Mouse (Mus musculus): ENCODE measurements at regions not wholly inside any gene's neighbourhood (a gene's known extent, or its start where the extent isn't known, plus 50 kb on each side); places are given as distances from the start of the nearest gene placed in this dataset.
"Not testable (repeated sequence)": the region's sequence is repeated elsewhere in the genome, so short reads cannot be mapped to it uniquely, and the experiment has no call there.

DNA sequence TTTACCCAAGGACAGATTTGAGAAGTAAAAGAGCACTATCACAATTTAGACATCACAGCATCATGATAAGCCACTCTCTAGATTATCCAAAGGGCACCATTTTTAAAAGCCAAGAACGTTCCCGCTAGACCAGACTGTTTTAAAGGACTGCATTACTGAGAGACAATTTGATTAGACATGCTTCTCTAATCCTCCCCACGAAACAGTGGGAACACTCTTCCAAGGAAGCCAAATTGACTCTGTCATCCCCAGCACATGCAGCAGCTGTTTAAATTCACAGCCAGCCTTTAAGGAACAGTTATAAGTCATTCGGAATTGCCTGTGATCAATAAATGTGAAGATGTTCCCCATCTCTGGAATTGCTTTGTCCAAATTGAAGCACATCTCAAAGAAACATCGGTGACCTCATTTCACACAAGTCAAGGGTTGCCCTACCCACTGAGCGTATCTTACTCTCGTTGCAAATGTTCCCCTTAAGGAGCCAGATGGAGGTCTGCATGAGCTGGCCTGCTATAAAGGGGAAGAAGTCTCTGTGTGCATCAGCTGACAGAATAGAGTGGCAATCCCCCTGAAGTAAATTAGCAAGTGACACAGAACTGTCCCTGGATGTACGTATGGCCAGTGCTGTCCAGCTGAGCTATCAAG is 393.2 kb downstream of the Pid1 start:
- no peak for ATAC-seq (replicated peaks; ENCODE audit: poor library complexity)

DNA sequence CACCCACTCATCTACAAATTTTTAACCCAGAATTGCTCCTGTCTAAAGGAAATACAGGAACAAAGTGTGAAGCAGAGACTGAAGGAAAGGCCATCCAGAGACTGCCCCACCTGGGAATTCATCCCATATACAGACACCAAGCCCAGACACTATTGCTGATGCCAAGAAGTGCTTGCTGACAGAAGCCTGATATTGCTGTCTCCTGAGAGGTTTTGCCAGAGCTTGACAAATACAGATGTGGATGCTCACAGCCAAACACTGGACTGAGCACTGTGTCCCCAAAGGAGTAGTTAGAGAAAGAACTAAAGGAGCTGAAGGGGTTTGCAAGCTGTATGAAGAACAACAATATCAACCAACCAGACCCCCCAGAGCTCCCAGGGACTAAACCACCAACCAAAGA is 399.3 kb downstream of the Pid1 start:
- ATAC-seq (replicated peaks; ENCODE audit: poor library complexity) = not testable (repeated sequence)

DNA sequence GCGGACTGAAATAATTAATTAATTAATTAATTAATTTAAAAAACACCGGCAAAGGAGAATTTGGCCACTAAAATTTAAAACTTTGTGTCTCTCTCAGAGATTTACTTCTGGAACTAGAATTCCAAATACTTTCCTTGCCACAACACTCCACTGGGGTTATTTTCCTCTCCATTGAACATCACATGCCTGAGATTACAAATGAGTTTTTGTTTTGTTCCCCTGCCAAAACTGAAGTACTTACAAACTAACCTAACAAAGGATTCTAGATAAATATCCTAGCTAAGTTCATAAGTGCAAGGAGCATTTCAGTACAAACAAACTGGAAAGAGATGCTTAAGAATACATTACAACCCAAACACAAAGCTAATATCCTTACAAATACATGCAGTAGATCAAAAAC is 402.2 kb downstream of the Pid1 start:
- ATAC-seq (replicated peaks; ENCODE audit: poor library complexity) = no peak

DNA sequence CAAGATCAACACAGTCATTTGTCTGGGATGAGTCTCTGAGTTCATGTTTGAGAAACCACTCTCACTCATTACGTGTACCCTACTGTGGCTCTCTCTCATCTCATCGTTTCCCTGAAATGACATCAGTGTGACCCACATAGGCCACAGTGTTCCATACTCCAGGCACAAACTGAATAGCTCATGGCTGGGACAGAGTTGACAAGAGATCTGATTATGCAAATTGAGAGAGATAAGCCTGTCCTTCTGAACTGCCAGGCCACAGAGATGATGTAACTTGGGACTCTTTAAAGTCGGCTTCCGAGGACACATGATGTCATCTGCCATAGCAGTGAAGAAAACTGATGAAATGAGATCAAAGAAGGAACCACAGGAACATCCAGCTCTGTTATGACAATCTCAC is 404.2 kb downstream of the Pid1 start:
- no peak for ATAC-seq (replicated peaks; ENCODE audit: poor library complexity)

DNA sequence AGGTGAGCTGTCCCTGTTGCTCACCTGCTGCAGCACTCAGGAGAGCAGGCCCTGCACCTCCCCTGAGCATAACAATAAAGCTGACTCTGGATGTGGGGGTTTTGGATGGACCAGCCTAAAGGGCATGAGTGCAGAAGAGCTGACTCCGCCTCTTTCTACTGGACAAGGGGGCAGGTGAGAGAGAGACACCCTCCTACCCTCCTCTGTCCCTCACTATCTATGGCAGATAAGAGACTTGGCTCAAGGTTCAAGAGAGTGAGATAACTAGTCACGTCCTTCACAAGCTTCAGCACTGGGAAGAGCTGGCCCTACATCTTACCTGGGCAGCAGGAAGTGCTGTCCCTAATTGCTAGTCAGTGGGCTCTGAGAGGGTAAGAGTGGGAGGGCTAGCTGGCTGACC is 441.1 kb downstream of the Pid1 start:
- ATAC-seq (replicated peaks; ENCODE audit: poor library complexity) = no peak

DNA sequence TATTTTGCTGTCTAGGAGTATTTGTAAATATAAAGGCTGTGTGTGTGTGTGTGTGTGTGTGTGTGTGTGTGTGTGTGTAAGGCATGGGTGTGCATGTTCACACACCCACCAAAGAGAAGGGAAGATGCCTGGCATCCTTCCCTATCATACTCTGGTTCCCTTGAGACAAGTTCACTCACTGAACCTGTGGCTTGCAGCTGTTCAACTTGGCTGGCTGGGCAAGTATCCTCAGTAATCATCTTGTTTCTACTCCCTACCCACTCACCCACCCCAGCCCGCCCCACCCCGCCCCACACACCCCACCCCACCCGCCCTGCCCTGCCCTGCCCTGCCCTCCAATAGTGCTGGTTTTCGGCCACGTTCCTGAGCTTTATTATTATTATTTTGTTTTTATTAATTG is 448.5 kb downstream of the Pid1 start:
- ATAC-seq (replicated peaks; ENCODE audit: poor library complexity) = no peak

DNA sequence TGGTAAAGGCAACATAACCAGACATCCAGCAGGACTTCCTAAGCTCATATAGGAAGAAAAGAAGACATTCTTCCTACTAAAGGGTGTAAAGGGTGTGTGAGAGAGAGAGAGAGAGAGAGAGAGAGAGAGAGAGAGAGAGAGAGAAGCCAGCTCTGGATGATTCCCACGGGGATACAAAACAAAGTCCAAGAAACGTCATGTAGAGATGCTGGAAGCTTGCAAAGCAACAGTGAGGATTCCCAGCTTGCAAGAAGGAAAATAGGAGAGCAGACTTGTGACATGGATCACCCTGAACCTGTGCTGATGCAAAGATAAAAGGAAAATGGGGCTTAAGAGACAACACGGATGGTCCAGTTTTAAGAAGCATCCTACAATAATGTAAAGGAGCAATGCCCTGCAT is 456.6 kb downstream of the Pid1 start:
- ATAC-seq (replicated peaks; ENCODE audit: poor library complexity) = no peak

DNA sequence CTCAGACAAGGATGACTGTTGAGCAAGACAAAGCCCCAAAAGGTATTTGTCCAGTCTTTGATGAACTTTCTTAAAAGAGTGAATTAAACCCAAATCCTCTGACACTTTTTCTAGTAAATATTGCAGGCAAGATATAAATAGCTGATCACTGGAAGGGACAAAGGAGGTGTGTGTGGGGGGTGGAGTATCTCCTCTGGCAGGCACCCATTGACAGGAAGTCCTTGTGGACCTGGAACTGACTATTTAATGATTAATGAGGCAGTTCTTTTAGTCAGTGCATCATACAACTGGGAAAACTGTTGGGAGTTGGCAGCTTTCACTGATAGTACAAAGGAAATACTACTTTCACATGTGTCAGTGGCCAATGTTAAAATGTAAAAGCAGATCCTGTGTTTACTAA is 457.1 kb downstream of the Pid1 start:
- ATAC-seq (replicated peaks; ENCODE audit: poor library complexity) = no peak

DNA sequence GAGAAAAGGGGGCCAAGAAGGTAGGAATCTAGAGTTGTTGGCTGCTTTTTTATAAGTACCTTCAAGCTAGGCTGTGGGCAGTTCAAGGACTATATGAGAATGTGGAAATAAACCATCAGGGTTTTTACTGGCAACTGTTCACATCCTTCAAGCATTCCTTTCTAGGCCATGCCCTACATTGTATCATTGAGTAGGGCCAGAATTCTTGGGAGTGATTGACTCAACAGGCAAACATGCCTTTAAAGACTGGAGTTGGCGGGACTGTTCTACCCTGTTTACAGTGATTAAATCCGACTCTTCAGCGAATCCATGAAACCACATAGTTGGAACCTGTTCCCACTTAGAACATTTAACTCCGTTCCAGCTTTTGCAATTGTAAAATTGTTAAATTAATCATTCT is 463.8 kb downstream of the Pid1 start:
- no peak for ATAC-seq (replicated peaks; ENCODE audit: poor library complexity)

DNA sequence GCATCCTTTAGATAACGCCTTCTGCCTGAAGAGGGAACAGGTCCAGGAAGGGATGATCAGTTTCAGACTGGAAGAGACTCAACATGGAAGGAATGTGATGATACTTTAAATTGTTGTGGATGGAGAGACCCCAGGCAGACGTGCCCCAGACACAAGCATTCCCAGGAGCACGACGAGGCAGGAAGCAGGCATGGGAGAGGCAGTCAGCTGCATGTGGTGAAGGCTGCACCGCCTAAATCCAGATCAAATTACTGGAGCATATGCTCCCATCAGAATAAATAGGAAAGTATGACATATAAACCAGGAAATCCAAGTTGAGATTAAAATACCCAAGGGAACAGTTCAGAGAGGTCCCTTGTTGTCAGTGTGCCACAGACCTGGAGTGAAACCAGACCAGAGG is 467.3 kb downstream of the Pid1 start:
- no peak for ATAC-seq (replicated peaks; ENCODE audit: poor library complexity)

DNA sequence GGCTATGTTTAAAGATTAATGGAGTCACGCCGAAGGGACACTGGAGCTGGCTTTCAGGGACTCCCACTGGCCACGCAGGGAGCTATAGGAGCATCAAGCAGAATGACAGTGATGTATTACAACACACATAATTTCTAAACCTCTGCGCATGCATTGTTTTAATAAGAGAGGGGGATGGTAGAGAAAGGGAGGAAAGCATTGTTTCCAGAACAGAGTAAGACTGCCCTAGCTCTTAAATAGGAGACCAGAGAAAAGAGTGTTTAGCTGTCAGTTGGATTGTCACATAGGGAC is 471.1 kb upstream of the Sphkap start:
- no peak for ATAC-seq (replicated peaks; ENCODE audit: poor library complexity)

DNA sequence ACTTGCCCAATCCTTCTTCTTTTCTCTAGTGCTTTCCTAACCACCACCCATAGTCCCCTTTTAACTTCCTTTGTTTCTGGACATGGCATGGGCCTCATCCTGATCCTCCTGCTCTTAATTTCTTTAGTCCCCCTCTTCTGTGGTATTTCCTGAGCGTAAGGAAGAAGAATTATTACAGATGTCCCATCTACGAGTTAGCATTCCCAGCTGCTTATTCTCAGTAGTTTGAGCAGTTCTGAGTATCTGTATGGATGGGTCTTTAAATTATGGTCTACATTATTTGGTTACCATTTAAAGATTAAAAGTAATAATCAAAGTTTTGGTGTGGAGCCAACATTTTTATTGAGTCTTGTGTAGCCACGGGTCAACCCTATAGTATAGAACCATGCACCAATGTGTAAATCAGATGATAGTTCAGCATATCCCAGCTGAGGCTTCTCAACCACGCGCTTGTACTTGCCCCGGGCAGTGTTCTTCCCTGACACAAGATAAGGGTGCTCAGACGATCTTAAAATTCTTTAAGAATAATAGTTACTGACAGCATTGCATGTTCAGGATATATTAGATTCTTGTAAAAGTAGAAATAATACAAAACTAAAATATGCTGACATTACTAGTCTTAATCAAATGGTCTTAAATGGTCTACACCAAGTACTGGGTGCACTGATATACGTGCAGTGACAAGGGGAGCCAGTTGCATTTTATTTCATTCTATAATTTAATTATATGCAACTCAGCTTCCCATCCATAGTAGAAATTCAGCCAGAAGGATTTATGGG is 470.5 kb upstream of the Sphkap start:
- ATAC-seq (replicated peaks; ENCODE audit: poor library complexity) = no peak

DNA sequence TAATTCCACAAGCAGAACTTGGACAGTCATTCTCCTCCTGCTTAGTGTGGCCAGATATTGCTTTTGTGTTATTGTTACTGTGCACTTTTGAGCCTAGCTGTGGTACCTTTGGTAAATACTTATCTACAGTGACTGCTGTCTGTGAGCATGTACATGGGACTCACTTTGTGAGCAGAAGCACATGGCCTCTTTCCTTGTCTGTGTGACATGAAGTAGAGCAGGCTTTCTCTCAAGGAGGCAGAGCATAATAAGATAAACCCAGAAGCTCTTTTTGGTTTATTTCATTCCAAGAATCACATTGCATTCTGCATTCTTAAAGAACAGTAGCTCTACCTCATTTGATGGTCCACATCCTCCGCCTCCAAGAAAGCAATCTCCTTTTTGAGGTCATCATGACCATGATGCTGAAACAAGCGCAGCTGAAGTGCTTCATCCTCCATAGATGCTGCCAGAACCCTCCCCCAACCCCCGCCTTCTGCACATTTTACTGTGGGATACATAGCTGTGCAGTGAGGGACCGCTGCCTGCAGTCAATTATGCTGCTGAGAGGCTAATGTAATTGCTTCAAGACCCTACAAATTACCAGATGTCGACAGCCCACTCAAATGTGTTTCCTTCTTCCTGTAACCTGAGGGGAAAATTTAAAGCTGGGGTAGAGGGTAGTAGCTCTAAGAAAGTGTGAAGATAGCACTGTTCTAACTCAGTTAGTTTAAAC is 463.0 kb upstream of the Sphkap start:
- no peak for ATAC-seq (replicated peaks; ENCODE audit: poor library complexity)

DNA sequence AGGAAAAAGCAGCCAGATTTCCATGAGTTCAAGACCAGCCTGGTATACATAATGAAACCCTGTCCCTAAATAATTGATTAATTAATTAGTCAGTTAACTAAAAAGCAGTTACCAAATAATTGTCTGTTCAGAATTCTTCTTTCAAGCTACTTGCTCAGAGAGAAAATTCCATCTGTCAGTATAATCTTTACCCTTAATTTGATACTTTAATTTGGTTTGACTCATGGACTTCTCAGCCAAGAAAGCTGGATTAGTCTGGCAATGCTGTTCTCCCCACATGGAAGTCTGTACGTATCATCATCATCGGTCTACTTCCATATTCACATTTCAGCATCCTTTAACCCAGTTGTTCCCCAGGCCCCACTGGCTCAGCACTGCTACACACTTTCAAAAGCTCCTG is 461.0 kb upstream of the Sphkap start:
- no peak for ATAC-seq (replicated peaks; ENCODE audit: poor library complexity)

DNA sequence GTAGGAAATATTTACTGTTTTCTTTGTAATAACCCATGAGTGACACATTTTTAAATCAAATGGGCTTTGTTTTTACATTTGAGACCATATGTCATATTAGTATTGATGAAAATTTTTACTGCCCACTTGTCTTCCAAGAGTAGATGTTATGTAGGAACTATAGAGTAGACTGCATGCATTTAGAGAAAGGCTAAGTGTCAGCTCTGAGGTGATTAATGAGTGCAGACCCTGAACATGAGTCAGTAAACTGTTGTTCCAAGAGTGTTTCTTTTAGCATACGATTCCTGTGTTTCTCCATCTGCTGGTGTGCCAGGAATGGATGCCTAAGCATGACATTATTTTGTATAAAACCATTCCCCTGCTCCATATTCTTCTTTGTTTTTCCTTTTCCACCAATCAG is 454.5 kb upstream of the Sphkap start:
- no peak for ATAC-seq (replicated peaks; ENCODE audit: poor library complexity)

DNA sequence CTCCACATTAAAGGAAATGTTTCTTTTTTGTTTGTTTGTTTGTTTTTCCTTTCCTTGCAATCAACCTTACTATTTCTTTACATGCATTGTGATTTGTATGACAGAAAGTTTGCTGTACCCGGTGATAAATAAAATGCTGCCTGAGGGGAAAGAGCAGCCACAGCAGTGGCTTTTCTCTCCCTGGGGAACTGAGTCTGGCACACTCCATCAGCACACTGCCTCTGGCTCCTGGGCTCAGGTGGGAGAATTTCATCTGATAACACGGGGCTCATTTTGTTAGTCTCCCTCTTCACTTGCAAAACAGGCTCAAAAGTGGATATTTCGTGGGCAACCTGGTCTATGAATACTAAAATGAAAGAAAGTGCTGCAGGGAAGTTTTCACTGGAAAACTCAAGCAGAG is 454.1 kb upstream of the Sphkap start:
- no peak for ATAC-seq (replicated peaks; ENCODE audit: poor library complexity)

DNA sequence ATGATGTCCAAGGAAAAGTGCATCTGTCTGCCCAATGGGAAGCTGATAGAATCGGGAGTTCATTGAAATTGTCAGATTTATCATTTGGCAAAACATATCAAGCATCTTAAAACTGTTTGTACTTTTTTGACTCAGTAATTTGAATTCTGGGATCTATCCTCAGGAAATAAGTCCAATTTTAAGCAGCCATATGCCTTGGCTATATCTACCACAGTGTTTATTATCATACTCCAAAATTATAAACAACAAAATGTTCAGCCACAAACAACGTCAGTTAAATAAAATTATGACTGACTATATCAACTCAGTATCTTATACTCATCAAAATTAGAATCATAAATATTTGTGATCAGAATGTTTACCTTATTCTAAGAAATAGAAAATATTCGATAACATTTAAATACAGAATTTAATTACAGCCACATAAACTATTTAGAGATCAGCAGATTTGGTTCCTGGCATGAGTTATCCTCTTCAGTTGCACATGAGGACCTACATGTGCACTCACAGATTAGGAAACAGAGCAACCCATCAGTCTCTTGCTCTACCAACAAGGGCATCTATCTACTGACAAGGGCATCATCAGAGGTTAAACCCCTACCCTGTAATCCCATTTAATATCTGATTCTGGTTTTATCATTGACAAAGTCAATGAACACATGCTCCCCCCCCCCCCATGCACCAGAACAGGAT is 451.9 kb upstream of the Sphkap start:
- ATAC-seq (replicated peaks; ENCODE audit: poor library complexity) = no peak

DNA sequence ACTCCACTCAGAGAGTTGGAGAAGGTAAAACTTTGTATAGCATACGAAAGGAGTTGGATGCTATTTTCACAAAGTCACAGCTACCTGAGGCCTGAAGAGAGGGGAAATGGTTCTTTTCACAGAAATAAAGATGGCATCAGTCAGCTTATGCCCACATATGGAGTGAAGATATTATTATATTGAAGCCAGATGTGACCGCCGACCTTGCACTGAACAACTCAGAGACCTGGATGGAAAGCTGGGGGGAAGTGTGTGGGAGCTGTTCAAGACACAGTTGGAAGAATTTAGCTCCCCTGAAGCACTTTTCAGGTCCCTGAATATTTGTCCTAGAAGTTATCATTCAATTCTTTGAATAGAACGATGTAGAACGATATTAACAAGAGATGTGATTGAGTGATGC is 446.0 kb upstream of the Sphkap start:
- ATAC-seq (replicated peaks; ENCODE audit: poor library complexity) = no peak

DNA sequence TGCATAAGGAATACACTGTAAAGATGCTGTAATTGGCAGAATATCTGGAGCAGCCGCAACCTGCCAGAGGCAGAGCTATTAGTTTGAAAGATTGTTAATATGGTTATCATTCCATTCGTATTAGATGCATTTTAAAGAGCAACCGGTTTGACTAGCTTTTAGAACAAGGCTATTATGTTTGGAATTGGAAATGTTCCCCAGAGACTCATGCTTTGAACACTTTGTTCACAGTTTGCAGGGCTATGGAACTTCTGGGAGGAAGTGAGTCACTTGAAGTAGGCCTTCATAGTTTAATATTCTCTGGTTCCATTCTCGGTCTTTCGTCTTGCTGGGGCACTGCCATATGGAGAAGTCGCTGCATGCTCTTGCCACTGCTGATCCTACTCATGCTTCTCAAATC is 443.1 kb upstream of the Sphkap start:
- no peak for ATAC-seq (replicated peaks; ENCODE audit: poor library complexity)

DNA sequence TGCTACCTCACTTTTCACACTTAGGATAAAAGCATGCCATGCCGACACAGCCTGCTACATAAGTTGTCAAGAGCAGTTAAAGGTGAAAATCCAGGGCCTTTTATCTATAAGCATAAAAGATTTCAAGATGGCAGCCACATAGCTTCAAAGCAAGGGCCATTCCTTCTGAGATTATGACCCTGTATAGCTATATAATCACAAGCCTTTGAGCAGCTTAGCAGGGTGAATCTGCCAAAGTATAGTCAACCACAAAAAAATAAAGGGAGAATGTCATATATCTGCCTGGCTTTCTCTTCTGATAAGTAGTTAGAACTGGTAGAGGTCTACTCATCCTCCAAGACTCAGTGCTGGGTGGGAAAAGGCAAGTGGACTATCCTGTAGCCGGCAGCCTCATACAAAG is 440.4 kb upstream of the Sphkap start:
- no peak for ATAC-seq (replicated peaks; ENCODE audit: poor library complexity)

DNA sequence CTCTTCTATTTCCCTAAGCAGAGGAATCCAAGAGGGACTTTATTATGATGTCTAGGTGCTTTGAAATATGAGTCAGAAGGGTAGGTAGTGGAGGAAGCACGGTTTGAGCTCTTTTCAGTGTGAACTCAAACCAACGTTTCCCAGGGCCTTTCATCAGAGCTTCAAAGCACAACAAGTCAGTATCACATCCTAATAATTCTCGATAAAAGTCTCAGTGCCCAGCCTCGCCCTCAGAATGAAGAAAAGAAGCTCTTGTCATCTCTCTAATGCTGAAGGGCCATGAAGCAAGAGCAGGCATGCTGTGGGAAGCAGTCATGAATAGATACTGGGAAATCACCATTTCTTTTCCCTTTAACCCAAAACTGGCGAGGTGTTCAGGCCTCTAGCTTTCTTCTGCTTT is 440.0 kb upstream of the Sphkap start:
- ATAC-seq (replicated peaks; ENCODE audit: poor library complexity) = no peak

DNA sequence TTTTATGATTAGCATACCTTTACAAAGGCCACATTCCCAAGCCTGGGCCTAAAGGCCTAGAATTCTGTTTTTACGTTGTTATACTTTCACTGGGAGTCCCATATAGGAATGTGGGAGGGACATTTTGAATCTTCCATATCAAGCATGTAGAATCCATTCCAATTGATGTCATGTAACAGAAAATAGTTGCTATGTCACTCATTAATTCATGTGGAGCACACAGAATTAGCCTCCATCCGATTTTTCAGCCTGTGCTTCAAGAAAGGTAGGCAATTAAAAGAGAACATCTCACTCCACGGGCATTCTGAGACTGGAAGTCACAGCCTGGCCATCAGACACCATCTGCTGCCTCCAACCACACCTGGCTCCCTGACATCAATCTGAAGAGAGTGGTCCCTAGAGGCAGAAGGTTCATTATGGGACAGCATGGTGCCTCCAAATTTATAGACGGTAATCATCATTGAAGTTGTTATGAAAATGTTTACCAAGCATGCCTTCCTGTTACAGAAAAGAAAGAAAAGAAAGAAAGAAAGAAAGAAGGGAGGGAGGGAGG is 436.9 kb upstream of the Sphkap start:
- ATAC-seq (replicated peaks; ENCODE audit: poor library complexity) = no peak
